Mouse (Mus musculus): ENCODE results near the gene Rfng. TPM values are rescaled to one million over a fixed set of nuclear protein-coding genes. Genes with fewer than 3 reads are reported as not detected.
"Not testable (repeated sequence)": the region's sequence is repeated elsewhere in the genome, so short reads cannot be mapped to it uniquely, and the experiment has no call there.

The Rfng gene
- polyA plus RNA-seq, 1 experiment from 2014 or later = 11.5 TPM

DNA sequence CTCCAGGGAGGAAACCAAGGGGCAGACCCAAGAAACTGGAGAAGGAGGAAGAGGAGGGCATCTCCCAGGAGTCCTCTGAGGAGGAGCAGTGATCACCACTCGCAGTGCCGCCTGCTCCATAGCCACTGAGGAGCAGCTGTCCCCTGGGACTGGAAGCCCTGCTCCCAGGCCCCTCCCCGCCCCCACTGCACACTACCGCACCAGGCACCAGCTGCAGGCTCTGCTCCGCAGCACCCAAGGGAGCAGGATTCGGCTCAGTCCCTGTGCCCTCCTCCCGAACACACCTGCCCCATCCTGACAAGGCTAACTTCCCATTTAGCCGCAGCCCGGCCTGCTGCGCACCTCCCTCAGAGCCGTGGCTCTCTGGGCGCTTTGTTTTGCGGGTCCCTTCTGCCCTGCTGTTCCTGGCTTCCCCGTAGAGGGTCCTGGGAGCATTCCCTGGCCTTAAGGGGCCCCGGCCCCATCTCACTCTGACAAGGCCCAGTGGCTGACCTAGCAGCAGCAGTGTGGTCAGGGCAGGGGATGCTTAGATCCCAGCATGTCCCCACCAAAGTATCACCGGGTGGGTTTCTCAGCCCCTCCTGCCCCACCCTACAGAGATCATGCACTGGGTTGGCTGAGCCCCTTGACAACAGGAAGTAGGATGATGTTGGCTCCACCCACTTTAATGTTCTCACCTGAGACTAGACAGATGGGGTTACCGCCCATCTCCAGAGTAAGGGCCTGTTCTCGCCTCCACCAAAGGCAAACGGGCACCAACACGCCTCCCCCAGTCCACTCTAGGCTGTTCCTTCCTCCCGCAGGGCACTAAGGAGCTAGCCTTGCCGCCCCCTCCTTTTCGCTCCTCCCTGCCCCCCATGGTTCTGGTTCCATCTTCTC lies 20.6 kb downstream of the Rfng start:
- not testable (repeated sequence) for H3K36me3 ChIP-seq (ENCODE audit: control insufficient read depth, insufficient read depth); H3K9me3 ChIP-seq (replicated peaks; ENCODE audit: control insufficient read depth, low read length); H3K4me3 ChIP-seq (ENCODE audit: low read depth, low read length); H3K4me2 ChIP-seq (ENCODE audit: low read depth, low read length); H3K4me1 ChIP-seq (ENCODE audit: control insufficient read depth, low read depth, low read length); H3K27ac ChIP-seq (ENCODE audit: low read length); ATAC-seq (ENCODE audit: low read depth); H3K27me3 ChIP-seq (ENCODE audit: control insufficient read depth, insufficient read depth, low read depth, low read length); H3K9ac ChIP-seq (ENCODE audit: low read depth, low read length)
- 0% methylated on average over 4 of the region's 23 CpGs for WGBS (ENCODE audit: insufficient replicate concordance)

DNA sequence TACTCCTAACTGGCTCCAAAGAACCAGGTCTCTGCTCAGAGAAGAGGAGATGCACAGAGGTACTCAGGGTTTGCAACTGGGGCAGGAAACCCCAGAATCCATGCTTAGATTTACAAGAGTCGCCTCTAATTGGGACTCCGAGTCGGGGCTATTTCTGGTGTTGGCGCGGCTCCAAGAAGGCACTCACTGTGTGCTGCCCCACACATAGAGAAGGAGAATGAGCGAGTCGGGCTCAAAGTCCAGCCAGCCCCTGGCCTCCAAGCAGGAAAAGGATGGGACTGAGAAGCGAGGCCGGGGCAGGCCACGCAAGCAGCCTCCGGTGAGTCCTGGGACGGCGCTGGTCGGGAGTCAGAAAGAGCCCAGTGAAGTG lies 21.4 kb downstream of the Rfng start, which contains the start of gene Hmga1b:
TSS of gene Hmga1b (plus strand) at position 123 of the 370 bp plus-strand sequence.
- not testable (repeated sequence) for H3K9me3 ChIP-seq (replicated peaks; ENCODE audit: control insufficient read depth, low read length); H3K4me1 ChIP-seq (ENCODE audit: control insufficient read depth, low read depth, low read length); ATAC-seq (ENCODE audit: low read depth); H3K36me3 ChIP-seq (ENCODE audit: control insufficient read depth, insufficient read depth); H3K27ac ChIP-seq (ENCODE audit: low read length); H3K9ac ChIP-seq (ENCODE audit: low read depth, low read length); H3K4me3 ChIP-seq (ENCODE audit: low read depth, low read length); H3K27me3 ChIP-seq (ENCODE audit: control insufficient read depth, insufficient read depth, low read depth, low read length); H3K4me2 ChIP-seq (ENCODE audit: low read depth, low read length)
- 18% methylated on average over 13 of the region's 14 CpGs for WGBS (ENCODE audit: insufficient replicate concordance)

DNA sequence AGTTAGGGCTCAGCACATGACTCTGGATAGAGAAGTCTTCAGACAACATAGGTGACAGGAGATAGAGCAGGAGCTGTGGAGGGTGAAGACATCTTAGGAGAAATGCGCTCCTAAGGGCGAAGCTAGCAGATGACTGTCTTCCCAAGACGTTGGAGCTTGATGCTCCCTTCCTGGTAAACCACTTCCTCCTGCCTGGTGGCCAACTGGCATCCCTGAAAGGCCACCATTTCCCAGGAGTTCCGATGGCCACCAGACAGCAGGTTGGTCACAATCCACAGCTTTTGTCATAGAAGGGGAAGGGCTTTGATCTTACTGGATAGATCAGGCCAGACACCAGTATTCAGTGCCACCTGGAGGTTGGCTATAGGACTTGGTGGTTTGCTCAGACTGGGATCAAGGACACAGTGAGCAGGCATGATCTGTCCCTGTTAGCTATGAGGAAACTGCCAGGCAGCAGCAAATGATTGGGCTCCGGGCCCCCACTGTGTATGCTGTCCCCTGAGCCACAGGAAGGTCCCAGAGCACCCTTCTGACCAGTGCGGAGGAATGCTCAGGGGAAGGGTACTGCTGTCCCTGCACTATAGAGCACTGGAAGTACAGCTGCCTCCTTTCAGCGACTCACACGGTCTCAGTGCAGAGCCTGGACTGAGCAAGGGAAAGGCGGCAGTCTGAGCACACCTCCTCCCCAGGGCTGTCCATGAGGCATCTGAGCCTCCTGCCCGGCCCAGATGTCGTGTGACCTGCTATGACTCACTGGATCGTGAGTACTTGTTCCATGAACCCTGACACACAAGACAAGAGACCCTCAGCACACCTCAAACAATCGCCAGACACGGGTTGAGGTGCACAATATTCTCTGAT lies 22.0 kb downstream of the Rfng start:
- no peak overlapping the region for H3K4me2 ChIP-seq (ENCODE audit: low read depth, low read length)
- H3K9ac ChIP-seq (ENCODE audit: low read depth, low read length) = no peak overlapping the region
- H3K27me3 ChIP-seq (ENCODE audit: control insufficient read depth, insufficient read depth, low read depth, low read length) = peaks cover 8% of the 10 kb centered on the region
- ATAC-seq (ENCODE audit: low read depth) = no peak
- 56% methylated on average over 14 of the region's 14 CpGs for WGBS (ENCODE audit: insufficient replicate concordance)
- H3K4me3 ChIP-seq (ENCODE audit: low read depth, low read length) = no peak overlapping the region
- no peak overlapping the region for H3K27ac ChIP-seq (ENCODE audit: low read length)
- H3K36me3 ChIP-seq (ENCODE audit: control insufficient read depth, insufficient read depth) = no peaks in the 10 kb centered on the region
- no peaks in the 10 kb centered on the region for H3K4me1 ChIP-seq (ENCODE audit: control insufficient read depth, low read depth, low read length)
- no peaks in the 10 kb centered on the region for H3K9me3 ChIP-seq (replicated peaks; ENCODE audit: control insufficient read depth, low read length)

DNA sequence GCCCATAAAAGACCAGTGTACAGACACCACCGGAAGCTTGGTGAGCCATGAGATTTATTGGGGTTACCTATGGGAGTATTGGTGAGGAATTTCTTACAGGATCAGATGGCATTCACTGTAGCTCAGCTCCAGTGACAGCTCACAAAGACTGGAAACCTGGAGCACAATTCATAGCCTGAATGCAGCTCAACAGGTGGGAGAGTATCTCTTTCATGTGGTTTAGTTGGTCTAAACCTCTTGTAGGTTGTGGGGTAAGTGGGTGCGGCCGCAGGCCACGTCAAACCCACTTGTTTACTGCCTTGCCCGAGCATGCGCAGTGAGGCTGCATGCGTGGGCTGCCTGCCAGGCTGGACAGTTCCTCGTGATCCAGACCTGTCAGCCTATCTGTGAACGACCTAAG lies 23.8 kb downstream of the Rfng start:
- Histone ChIP-seq H3K27ac (ENCODE audit: low read length) (no peak overlapping the region), H3K9ac (ENCODE audit: low read depth, low read length) (no peak overlapping the region), H3K4me3 (ENCODE audit: low read depth, low read length) (no peak overlapping the region), H3K4me2 (ENCODE audit: low read depth, low read length) (no peak overlapping the region), H3K27me3 (ENCODE audit: control insufficient read depth, insufficient read depth, low read depth, low read length) (peaks cover 8% of the 10 kb centered on the region), H3K4me1 (ENCODE audit: control insufficient read depth, low read depth, low read length) (no peaks in the 10 kb centered on the region), H3K36me3 (ENCODE audit: control insufficient read depth, insufficient read depth) (no peaks in the 10 kb centered on the region), H3K9me3 (replicated peaks; ENCODE audit: control insufficient read depth, low read length) (no peaks in the 10 kb centered on the region)
- ATAC-seq (ENCODE audit: low read depth) = no peak
- WGBS (ENCODE audit: insufficient replicate concordance) = 74% methylated on average over 9 of the region's 9 CpGs

DNA sequence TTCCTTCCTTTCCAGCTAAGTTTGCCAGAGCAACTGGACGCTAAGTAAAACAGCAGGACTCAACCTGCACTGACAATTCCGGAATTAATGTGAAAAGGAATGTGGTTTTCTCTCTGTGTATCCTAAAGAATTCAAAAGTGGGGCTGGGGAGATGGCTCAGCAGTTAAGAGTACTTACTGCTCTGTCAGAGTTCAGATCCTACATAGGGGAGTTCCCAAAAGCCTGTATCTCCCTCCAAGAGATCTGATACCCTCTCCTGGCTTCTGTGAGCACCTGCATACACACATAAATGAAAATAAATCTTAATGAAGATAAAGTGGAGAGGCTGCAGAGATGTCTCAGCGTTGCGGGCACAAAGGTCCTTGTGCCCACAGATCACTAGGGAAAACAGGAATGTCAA lies 32.4 kb downstream of the Rfng start:
- no peak overlapping the region for H3K27ac ChIP-seq (ENCODE audit: low read length)
- H3K9ac ChIP-seq (ENCODE audit: low read depth, low read length) = no peak overlapping the region
- no peak overlapping the region for H3K4me3 ChIP-seq (ENCODE audit: low read depth, low read length)
- no peaks in the 10 kb centered on the region for H3K27me3 ChIP-seq (ENCODE audit: control insufficient read depth, insufficient read depth, low read depth, low read length)
- 67% methylated on average over 4 of the region's 4 CpGs for WGBS (ENCODE audit: insufficient replicate concordance)
- H3K36me3 ChIP-seq (ENCODE audit: control insufficient read depth, insufficient read depth) = no peaks in the 10 kb centered on the region
- no peak overlapping the region for H3K4me2 ChIP-seq (ENCODE audit: low read depth, low read length)
- no peaks in the 10 kb centered on the region for H3K9me3 ChIP-seq (replicated peaks; ENCODE audit: control insufficient read depth, low read length)
- no peak for ATAC-seq (ENCODE audit: low read depth)
- H3K4me1 ChIP-seq (ENCODE audit: control insufficient read depth, low read depth, low read length) = no peaks in the 10 kb centered on the region

DNA sequence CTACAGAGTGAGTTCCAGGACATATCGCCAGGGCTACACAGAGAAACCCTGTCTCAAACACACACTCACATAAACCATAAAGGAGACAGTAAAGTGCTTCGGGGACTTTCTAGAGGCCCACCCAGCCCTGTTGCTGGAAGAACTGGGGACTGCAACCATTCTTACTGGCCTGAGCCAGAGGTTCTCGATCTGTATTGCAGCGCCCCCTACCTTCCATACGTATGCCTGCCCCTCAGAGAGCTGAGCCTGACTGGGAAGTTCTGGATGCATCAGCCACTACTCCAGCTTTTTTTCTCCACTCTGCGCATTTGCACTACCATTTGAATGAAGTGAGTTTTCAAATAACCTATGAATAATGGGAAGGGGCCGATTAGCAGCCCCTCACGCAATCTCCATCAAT lies 34.6 kb downstream of the Rfng start:
- Histone ChIP-seq H3K4me2 (ENCODE audit: low read depth, low read length) (no peak overlapping the region), H3K9ac (ENCODE audit: low read depth, low read length) (no peak overlapping the region), H3K4me3 (ENCODE audit: low read depth, low read length) (no peak overlapping the region), H3K4me1 (ENCODE audit: control insufficient read depth, low read depth, low read length) (no peaks in the 10 kb centered on the region), H3K27me3 (ENCODE audit: control insufficient read depth, insufficient read depth, low read depth, low read length) (no peaks in the 10 kb centered on the region), H3K36me3 (ENCODE audit: control insufficient read depth, insufficient read depth) (no peaks in the 10 kb centered on the region), H3K9me3 (replicated peaks; ENCODE audit: control insufficient read depth, low read length) (no peaks in the 10 kb centered on the region), H3K27ac (ENCODE audit: low read length) (no peak overlapping the region)
- WGBS (ENCODE audit: insufficient replicate concordance) = 44% methylated on average over 8 of the region's 8 CpGs
- no peak for ATAC-seq (ENCODE audit: low read depth)

DNA sequence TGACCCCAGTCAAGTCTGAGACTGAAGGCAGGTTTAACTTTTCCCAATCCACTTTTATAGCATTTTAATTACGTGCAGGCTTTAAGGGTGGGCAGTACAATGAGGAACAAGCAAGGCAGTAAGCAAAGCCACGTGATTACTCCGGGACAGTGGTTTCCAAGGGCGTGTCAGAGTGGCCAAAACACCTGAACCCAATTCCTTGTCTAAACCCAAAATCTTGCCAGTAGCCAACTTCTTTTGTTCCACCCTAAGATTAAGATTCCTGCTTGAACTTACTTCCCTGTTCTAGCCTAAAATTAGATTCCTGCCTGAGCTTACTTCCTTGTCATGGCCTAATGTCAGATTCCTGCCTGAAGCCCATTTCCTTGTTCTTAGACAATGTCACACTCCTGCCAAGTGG lies 36.0 kb downstream of the Rfng start:
- ATAC-seq (ENCODE audit: low read depth) = no peak

DNA sequence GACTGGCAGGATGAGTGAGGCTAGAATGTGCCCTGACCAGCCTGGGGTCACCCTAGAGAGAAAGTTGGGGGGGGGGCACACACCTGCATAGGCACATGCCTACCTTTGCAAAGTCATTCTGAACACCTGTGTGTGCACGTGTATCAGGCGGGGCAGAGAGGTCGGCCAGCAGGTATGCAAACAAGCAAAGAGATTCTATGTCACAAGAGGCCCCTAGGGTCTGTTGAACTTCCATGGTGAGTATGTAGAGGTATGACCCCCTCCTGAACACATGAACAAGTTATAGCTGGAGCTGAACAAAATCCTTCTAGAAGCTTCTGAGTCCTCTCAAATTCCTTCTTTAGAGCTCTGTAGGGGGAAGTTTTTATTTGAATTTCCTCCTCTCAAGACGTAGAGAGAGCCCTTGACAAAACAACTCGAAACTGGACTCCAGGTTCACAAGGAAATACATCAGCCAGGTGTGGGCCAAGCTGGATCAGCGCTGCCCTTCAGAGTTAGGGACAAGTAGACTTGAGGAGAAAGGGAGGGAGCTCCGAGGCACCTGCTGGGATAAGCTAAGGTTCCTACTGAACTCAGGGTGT lies 39.8 kb downstream of the Rfng start:
- Histone ChIP-seq H3K27ac (ENCODE audit: low read length) (no peak overlapping the region), H3K4me1 (ENCODE audit: control insufficient read depth, low read depth, low read length) (no peaks in the 10 kb centered on the region), H3K9ac (ENCODE audit: low read depth, low read length) (no peak overlapping the region), H3K4me3 (ENCODE audit: low read depth, low read length) (no peak overlapping the region), H3K36me3 (ENCODE audit: control insufficient read depth, insufficient read depth) (no peaks in the 10 kb centered on the region), H3K4me2 (ENCODE audit: low read depth, low read length) (no peak overlapping the region), H3K9me3 (replicated peaks; ENCODE audit: control insufficient read depth, low read length) (no peaks in the 10 kb centered on the region), H3K27me3 (ENCODE audit: control insufficient read depth, insufficient read depth, low read depth, low read length) (no peaks in the 10 kb centered on the region)
- WGBS (ENCODE audit: insufficient replicate concordance) = 57% methylated on average over 7 of the region's 7 CpGs
- ATAC-seq (ENCODE audit: low read depth) = no peak

More for the DNA sequence above, 36.0 kb downstream of the Rfng start:
- H3K9ac ChIP-seq (ENCODE audit: low read depth, low read length) = no peak overlapping the region
- no peak overlapping the region for H3K27ac ChIP-seq (ENCODE audit: low read length)
- WGBS (ENCODE audit: insufficient replicate concordance) = 46% methylated on average over 4 of the region's 4 CpGs
- no peaks in the 10 kb centered on the region for H3K27me3 ChIP-seq (ENCODE audit: control insufficient read depth, insufficient read depth, low read depth, low read length)
- H3K4me1 ChIP-seq (ENCODE audit: control insufficient read depth, low read depth, low read length) = no peaks in the 10 kb centered on the region
- no peak overlapping the region for H3K4me3 ChIP-seq (ENCODE audit: low read depth, low read length)
- no peaks in the 10 kb centered on the region for H3K9me3 ChIP-seq (replicated peaks; ENCODE audit: control insufficient read depth, low read length)
- H3K4me2 ChIP-seq (ENCODE audit: low read depth, low read length) = no peak overlapping the region
- H3K36me3 ChIP-seq (ENCODE audit: control insufficient read depth, insufficient read depth) = no peaks in the 10 kb centered on the region
